Mouse (Mus musculus) hindbrain, embryonic 13.5 days (tissue): ENCODE data around the gene Zmat5. TPM values are rescaled to one million over a fixed set of nuclear protein-coding genes. Genes with fewer than 3 reads are reported as not detected.

Experiments
- ATAC-seq: fragments of 200-750 bp; cut with Nextera tagmentation; 2 replicates; pipeline ENCODE4 v1.8.0; 2017; ENCODE audit warnings: moderate TSS enrichment; ENCODE audit not compliant: low FRiP score
- H3K27ac ChIP-seq: fragments of 300-500 bp; sonication (generic); 2 replicates; pipeline ENCODE4 v1.5.1; 2015; ENCODE audit warnings: inconsistent platforms, mild to moderate bottlenecking, moderate library complexity
- H3K27me3 ChIP-seq: fragments of 300-500 bp; sonication (generic); 2 replicates; pipeline ENCODE4 v1.6.1; 2015; ENCODE audit warnings: mild to moderate bottlenecking, inconsistent platforms
- H3K36me3 ChIP-seq: fragments of 300-500 bp; sonication (generic); 2 replicates; pipeline ENCODE4 v1.6.1; 2015; ENCODE audit warnings: mild to moderate bottlenecking, inconsistent platforms
- H3K4me1 ChIP-seq: fragments of 300-500 bp; sonication (generic); replicated peaks from 2 replicates; pipeline ENCODE4 v1.6.1; 2015; ENCODE audit warnings: inconsistent platforms
- H3K4me2 ChIP-seq: fragments of 300-500 bp; sonication (generic); 2 replicates; pipeline ENCODE4 v1.6.1; 2015; ENCODE audit warnings: inconsistent platforms, mild to moderate bottlenecking, moderate library complexity
- H3K4me3 ChIP-seq: fragments of 300-500 bp; sonication (generic); 2 replicates; pipeline ENCODE4 v1.5.1; 2015; ENCODE audit warnings: mild to moderate bottlenecking, inconsistent platforms
- H3K9ac ChIP-seq: fragments of 300-500 bp; sonication (generic); 2 replicates; pipeline ENCODE4 v1.6.1; 2015; ENCODE audit warnings: mild to moderate bottlenecking, inconsistent platforms
- H3K9me3 ChIP-seq: fragments of 300-500 bp; sonication (generic); 2 replicates; pipeline ENCODE4 v1.6.1; 2016; ENCODE audit warnings: inconsistent platforms
- WGBS: fragments of 180-500 bp; shearing (Covaris S2); methylation state at CpG from one replicate; pipeline ENCODE4 v1.1.7; 2015; 5-methylcytosine and 5-hydroxymethylcytosine counted together
- polyA plus RNA-seq: library from polyadenylated mRNA; unstranded; fragments of >200 nt; fragmentation: Nextera tagmentation; extraction: Ambion mirVana; gene quantifications from 2 replicates; pipeline ENCODE4 v1.2.1, GENCODE M21; 2015

Zmat5 gene
- polyA plus RNA-seq, 1 experiment from 2014 or later: 71.6 TPM

- ATAC-seq: no peak; the same call in 1 of the 2 replicates
- WGBS: 18% methylated on average over 2 of the region's 2 CpGs
Measured at GRCm38 (mm10) chr11:4762511-4762910, 58.0 kb downstream of the Zmat5 start.

DNA sequence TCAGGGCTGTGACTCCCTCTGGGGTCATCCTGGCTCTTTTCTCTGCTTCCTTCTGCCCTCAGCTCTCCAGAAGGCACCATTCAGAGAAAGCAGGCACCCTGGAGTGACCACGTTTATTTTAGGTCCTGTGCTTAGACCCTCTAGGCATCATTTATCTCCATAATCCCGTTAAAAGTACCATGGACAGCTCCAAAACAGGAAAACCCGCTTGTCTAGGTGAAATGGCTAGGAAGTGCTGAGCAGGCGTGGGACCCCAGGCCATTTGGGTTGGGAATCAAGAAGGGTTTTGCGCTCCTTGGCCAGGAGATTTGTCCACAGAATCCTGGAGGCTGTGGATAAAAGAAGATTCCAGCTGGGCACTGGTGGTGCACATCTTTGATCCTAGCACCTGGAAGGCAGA, 59.2 kb downstream of the Zmat5 start:
- no peaks in the 10 kb centered on the region for H3K9me3 ChIP-seq
- WGBS: 23% methylated on average over 5 of the region's 5 CpGs
- H3K4me2 ChIP-seq: no peak overlapping the region
- H3K9ac ChIP-seq: no peak overlapping the region
- ATAC-seq: no peak
- no peak overlapping the region for H3K4me3 ChIP-seq
- H3K4me1 ChIP-seq: peaks cover 47% of the 10 kb centered on the region
- peak overlapping the region; percentile 83 for H3K27ac ChIP-seq
- H3K27me3 ChIP-seq: 0 out of 2 replicates have a peak, but pooled peaks cover 3% of the 10 kb centered on the region
- H3K36me3 ChIP-seq: peaks cover 13% of the 10 kb centered on the region

More at GRCm38 (mm10) chr11:4762511-4762910, 58.0 kb downstream of the Zmat5 start:
- Histone ChIP-seq H3K9ac (peak overlapping the region; percentile 24), H3K4me1 (peaks cover 51% of the 10 kb centered on the region), H3K4me3 (no peak overlapping the region), H3K27ac (peak overlapping the region; percentile 83), H3K9me3 (no peaks in the 10 kb centered on the region), H3K4me2 (no peak overlapping the region), H3K27me3 (0 out of 2 replicates have a peak, but pooled peaks cover 3% of the 10 kb centered on the region), H3K36me3 (0 out of 2 replicates have a peak, but pooled peaks cover 5% of the 10 kb centered on the region)

GRCm38 (mm10) chr11:4764476-4764875, 60.0 kb downstream of the Zmat5 start:
- Histone ChIP-seq H3K36me3 (peaks cover 16% of the 10 kb centered on the region), H3K4me3 (no peak overlapping the region), H3K4me1 (peaks cover 47% of the 10 kb centered on the region), H3K9ac (peak overlapping the region; percentile 5; the same call in 1 of the 2 replicates), H3K27ac (no peak overlapping the region), H3K4me2 (no peak overlapping the region), H3K27me3 (no peaks in the 10 kb centered on the region), H3K9me3 (no peaks in the 10 kb centered on the region)
- 58% methylated on average over 5 of the region's 5 CpGs for WGBS
- no peak for ATAC-seq

- Histone ChIP-seq H3K4me1 (peaks cover 22% of the 10 kb centered on the region), H3K27ac (no peak overlapping the region), H3K9me3 (no peaks in the 10 kb centered on the region), H3K36me3 (peaks cover 34% of the 10 kb centered on the region), H3K4me3 (no peak overlapping the region), H3K27me3 (no peaks in the 10 kb centered on the region), H3K9ac (no peak overlapping the region), H3K4me2 (no peak overlapping the region)
- 91% methylated on average over 4 of the region's 4 CpGs for WGBS
- ATAC-seq: no peak
Measured at GRCm38 (mm10) chr11:4768399-4768798, 63.9 kb downstream of the Zmat5 start.

- 78% methylated on average over 7 of the region's 7 CpGs for WGBS
- H3K4me1 ChIP-seq: peaks cover 24% of the 10 kb centered on the region
- no peak overlapping the region for H3K9ac ChIP-seq
- ATAC-seq: no peak
- H3K9me3 ChIP-seq: no peaks in the 10 kb centered on the region
- H3K4me3 ChIP-seq: no peak overlapping the region
- no peaks in the 10 kb centered on the region for H3K27me3 ChIP-seq
- peaks cover 34% of the 10 kb centered on the region for H3K36me3 ChIP-seq
- H3K4me2 ChIP-seq: no peak overlapping the region
- no peak overlapping the region for H3K27ac ChIP-seq
Measured at GRCm38 (mm10) chr11:4769293-4769692, 64.8 kb downstream of the Zmat5 start.

DNA sequence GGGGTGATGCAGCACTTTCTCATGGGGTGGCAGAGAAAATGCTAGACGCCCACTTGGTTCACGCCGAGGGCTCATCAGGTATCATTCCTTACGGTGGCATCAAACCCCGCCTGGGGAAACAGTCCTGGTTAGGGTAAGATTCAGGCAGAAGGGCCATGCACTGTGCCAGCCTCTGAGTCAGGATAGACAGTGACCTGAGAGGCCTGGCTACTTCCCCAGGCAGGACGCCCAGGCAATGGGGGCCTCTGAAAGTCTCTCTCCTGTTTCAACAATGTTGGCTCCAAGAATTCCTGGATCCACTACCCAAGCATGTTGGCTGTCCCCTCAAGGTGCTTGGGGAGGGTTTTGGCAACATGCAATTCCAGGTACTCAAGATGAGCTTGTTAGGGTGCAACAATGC, 65.4 kb downstream of the Zmat5 start:
- Histone ChIP-seq H3K4me2 (no peak overlapping the region), H3K27me3 (no peaks in the 10 kb centered on the region), H3K9ac (no peak overlapping the region), H3K9me3 (no peaks in the 10 kb centered on the region), H3K36me3 (peaks cover 36% of the 10 kb centered on the region), H3K4me1 (peaks cover 21% of the 10 kb centered on the region), H3K4me3 (no peak overlapping the region), H3K27ac (no peak overlapping the region)
- ATAC-seq: no peak
- WGBS: 91% methylated on average over 6 of the region's 6 CpGs

DNA sequence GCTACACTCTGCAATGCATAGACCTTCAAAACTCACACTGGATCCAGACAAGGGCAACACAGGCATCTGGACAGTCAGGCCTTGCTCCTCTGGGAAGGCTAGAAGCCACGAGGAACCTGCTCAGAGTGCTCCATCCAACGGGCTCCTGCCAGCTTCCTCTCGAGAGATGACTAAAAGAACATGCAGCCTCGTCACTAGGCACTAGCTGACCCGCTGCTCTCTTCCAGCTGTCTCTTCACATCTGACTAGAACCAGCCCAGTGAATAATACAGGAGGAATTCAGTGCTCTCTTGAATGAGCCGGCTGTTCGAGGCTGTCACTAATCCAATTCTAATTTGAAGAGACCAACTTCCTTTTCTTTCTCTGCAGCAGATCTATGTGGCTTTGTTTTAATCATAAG, 67.3 kb downstream of the Zmat5 start:
- no peaks in the 10 kb centered on the region for H3K9me3 ChIP-seq
- H3K27me3 ChIP-seq: no peaks in the 10 kb centered on the region
- no peak overlapping the region for H3K4me2 ChIP-seq
- peaks cover 19% of the 10 kb centered on the region for H3K4me1 ChIP-seq
- no peak overlapping the region for H3K9ac ChIP-seq
- no peak overlapping the region for H3K4me3 ChIP-seq
- no peak overlapping the region for H3K27ac ChIP-seq
- ATAC-seq: no peak
- WGBS: 70% methylated on average over 7 of the region's 7 CpGs
- peaks cover 44% of the 10 kb centered on the region for H3K36me3 ChIP-seq

- no peaks in the 10 kb centered on the region for H3K27me3 ChIP-seq
- 33% methylated on average over 3 of the region's 3 CpGs for WGBS
- H3K4me3 ChIP-seq: no peak overlapping the region
- peak overlapping the region; percentile 69; the same call in 1 of the 2 replicates for H3K27ac ChIP-seq
- H3K4me1 ChIP-seq: peaks cover 19% of the 10 kb centered on the region
- H3K36me3 ChIP-seq: peaks cover 47% of the 10 kb centered on the region
- H3K4me2 ChIP-seq: no peak overlapping the region
- no peaks in the 10 kb centered on the region for H3K9me3 ChIP-seq
- H3K9ac ChIP-seq: no peak overlapping the region
- no peak for ATAC-seq
Measured at GRCm38 (mm10) chr11:4772925-4773324, 68.4 kb downstream of the Zmat5 start.

DNA sequence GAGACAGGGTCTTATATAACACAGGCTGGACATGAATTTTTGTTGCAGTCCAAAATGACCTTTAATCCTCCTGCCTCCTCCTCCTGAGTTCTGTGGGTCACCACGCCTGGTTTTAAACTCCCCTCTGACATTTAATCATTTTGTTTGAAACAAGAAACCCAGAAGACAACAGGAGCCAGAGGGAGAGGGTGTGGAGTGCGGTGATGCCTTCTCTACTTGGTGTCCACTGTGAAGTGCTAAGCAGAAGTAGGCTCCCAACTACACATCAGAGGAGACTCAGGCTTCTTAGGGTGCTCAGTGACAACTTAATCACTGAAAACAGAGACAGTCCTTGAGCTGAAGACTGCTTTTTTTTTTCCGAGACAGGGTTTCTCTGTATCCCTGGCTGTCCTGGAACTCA, 76.4 kb downstream of the Zmat5 start:
- no peak overlapping the region for H3K4me2 ChIP-seq
- no peak for ATAC-seq
- 88% methylated on average over 3 of the region's 3 CpGs for WGBS
- H3K4me3 ChIP-seq: no peak overlapping the region
- H3K4me1 ChIP-seq: no peaks in the 10 kb centered on the region
- H3K9ac ChIP-seq: no peak overlapping the region
- peaks cover 90% of the 10 kb centered on the region for H3K36me3 ChIP-seq
- no peaks in the 10 kb centered on the region for H3K27me3 ChIP-seq
- no peak overlapping the region for H3K27ac ChIP-seq
- no peaks in the 10 kb centered on the region for H3K9me3 ChIP-seq

DNA sequence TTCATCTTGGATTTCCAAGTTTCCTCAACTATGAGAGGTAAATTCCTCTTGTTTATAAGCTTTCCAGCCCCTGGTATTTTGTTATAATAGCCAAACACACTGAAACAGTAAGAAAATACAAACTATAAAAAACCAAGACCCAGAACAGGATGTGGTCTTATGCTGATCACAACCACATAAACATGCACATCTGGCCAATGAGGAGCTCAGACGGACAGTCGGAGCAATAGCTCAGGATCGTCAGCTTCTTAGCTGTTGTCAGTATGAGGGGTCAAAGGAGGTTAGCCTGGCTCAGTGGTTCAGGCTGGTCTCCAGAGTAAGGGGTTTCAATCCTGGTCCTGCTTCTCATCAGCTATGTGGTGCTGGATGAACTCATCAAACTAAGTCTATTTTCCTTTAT, 78.6 kb downstream of the Zmat5 start:
- Histone ChIP-seq H3K27me3 (no peaks in the 10 kb centered on the region), H3K4me3 (no peak overlapping the region), H3K4me2 (no peak overlapping the region), H3K9me3 (no peaks in the 10 kb centered on the region), H3K36me3 (peaks cover 97% of the 10 kb centered on the region), H3K4me1 (no peaks in the 10 kb centered on the region), H3K27ac (no peak overlapping the region), H3K9ac (no peak overlapping the region)
- no peak for ATAC-seq
- 85% methylated on average over 3 of the region's 3 CpGs for WGBS

DNA sequence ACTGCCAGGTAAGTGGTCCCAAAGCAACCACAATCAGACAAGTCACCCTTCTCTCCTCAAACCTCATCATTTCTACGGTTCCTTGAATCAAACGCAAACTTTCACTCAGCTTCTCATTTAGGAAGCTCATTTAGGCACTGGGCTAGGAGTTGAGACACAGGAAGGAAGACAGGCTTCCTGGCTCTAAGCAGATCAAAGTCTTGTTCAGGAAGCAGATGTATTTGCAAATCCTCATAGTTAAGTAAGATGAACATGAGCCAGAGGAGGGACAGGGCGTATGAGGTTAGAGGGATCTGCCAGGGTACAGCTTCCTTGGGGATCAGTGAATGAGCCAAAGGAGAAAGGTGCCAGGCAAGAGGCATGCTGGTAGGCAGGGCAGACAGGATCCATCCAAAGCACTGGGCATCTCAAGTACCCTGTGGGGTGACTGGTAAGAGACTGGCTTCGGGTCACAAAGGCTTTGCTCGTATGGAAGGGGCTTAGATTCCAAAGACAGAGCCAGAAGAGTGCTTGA, 80.2 kb downstream of the Zmat5 start:
- Histone ChIP-seq H3K27ac (no peak overlapping the region), H3K9me3 (no peaks in the 10 kb centered on the region), H3K4me1 (no peaks in the 10 kb centered on the region), H3K4me2 (no peak overlapping the region), H3K36me3 (peaks cover 96% of the 10 kb centered on the region), H3K27me3 (no peaks in the 10 kb centered on the region), H3K9ac (no peak overlapping the region), H3K4me3 (no peak overlapping the region)
- 83% methylated on average over 5 of the region's 5 CpGs for WGBS
- ATAC-seq: no peak
